Mouse (Mus musculus): ENCODE results near the gene Haus7. TPM values are rescaled to one million over a fixed set of nuclear protein-coding genes. Genes with fewer than 3 reads are reported as not detected.

Gene Haus7
- polyA plus RNA-seq (2017; shearing (Covaris generic)): 27.3 TPM

DNA sequence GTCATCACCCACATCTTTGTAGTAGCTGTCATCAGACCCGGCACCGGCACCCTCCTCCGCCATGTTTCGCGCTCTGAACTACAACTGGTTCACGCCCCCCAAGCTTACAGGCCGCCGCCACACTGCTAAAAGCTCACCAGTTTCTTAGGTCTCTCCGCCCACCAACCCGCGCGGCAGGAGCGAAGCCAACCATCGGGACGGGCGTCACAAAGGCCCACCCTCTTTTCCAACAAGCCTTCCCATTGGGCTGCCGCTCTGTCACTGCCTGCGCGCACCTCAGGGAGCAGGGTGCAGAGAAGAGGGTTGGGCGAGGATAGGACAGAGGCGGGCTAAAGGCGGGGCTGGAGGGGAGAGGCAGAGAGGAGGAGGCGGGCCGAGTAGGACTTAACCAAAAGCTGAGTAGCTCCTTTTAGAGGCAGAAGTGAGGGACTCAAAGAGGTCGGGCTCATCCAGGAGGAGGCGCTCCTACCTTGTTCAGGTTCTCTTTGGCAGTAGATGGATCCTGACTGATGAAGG, at the start of gene Haus7:
Haus7 (minus strand) TSS at position 168 of the 516 bp plus-strand sequence.

DNA sequence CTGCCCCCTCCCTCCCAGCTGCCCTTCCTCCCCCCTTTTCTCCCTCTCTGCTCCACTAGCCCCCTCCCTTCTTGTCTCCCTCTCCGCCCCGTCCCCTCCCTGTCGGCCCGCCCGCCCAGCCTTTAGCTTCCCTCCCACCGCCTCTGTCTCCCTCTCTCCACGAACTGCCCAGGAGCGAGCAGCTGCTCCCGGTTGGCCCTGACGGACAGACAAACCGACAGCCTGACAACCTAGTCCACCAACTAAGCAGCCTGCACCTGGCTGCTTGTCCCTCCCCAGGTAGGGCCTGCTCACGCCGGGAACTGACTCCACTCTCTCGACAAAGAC, 24.6 kb upstream of the Haus7 start, which contains the start of gene Bgn:
Bgn (plus strand) TSS at position 119 of the 327 bp plus-strand sequence.

DNA sequence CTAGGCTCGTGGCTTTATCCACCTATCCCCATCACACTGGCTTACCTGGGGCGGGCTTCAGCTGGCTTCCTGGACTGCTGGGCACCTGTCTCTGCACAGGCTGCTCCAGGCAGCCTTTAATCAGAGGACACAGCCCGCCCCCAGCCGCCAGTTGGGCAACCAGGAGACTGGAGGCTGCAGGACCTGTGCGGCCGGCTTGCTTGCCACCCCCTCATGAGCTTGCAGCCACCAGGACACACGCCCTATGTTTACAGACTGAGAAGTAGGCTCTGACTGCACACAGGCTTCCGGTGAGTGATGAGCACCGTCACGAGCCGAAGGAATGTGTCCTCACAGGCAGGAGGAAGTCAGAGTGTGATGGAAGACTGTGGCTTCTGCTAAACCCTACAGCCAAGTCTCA, 23.6 kb downstream of the Haus7 start, which contains the start of gene Trex2:
Trex2 (minus strand) TSS at position 93 of the 400 bp plus-strand sequence.

DNA sequence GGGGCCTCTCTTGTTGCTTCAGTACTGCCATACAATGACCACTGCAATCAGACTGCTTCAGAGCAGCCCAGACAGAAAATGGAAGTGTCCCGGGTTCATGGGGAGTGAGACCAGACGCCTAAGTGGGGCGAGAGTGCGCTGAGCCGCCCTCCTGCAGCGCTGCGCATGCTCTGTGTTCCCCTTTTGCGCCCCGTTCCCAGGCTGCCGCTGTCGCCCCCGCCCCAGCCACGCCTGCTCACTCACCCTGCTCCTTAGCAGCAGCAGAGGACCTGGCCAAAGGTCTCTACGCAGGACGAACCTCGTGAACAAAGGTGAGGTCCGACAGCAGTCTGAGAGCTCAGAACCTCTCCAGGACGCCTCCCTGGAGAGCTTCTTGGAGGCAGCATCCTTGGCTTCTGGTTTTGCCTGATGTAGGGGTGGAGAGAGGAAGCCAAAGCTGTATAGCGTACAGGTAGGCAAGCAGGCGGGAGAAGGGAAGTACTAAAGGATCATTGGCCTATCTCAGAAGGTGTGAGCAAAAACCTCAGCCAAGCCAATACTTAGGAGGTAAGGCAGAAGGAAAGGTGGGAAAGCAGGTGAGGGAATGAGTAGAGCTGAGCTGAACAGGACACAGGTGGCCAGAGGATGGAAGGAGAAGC, 47.8 kb downstream of the Haus7 start, which contains the start of gene Zfp92:
Zfp92 (plus strand) TSS at position 217 of the 638 bp plus-strand sequence.

DNA sequence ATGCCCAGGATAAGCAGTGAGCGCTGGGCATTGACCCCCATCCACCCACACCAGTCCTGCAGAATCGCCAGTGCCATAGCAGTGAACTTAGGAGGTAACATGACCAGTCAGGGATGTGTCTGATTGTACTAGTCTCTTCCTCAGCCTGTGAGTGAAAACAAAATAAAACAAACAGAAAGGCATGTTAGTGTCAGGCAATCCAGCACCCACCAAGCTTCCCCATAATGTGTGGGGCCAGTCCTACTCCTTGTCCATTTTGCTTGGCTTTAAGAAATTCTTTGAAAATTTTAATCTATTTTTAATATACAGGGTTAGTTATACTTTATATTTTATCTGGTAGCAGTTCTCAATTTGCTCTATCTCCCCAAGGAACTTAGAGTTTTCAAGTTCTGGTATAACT, 60.2 kb downstream of the Haus7 start, which contains the start of gene Gm18336:
Gm18336 (minus strand) TSS at position 101 of the 400 bp plus-strand sequence.

Other genes with a start within 250 kb of the Haus7 start
- gene Xlr4b, start 244.7 kb downstream of the Haus7 start, polyA plus RNA-seq (2017; shearing (Covaris generic)): 155 TPM
- 3.4 TPM for gene F8a, start 230.8 kb downstream of the Haus7 start, polyA plus RNA-seq (2017; shearing (Covaris generic))
- gene Xlr4c, start 215.9 kb downstream of the Haus7 start, polyA plus RNA-seq (2017; shearing (Covaris generic)): 74.5 TPM
- not detected for gene Xlr3c, start 193.7 kb downstream of the Haus7 start, polyA plus RNA-seq (2017; shearing (Covaris generic))
- 0.27 TPM for gene Xlr5a, start 166.1 kb downstream of the Haus7 start, polyA plus RNA-seq (2017; shearing (Covaris generic))
- gene Xlr5c, start 166.1 kb downstream of the Haus7 start, polyA plus RNA-seq (2017; shearing (Covaris generic)): not detected
- gene Gm45015, start 122.2 kb downstream of the Haus7 start, polyA plus RNA-seq (2017; shearing (Covaris generic)): not detected
- 25.4 TPM for gene Zfp275, start 116.4 kb downstream of the Haus7 start, polyA plus RNA-seq (2017; shearing (Covaris generic))
- gene Gm18336, start 60.3 kb downstream of the Haus7 start, polyA plus RNA-seq (2017; shearing (Covaris generic)): not detected
- 0.37 TPM for gene Zfp92, start 47.9 kb downstream of the Haus7 start, polyA plus RNA-seq (2017; shearing (Covaris generic))
- gene Trex2, start 23.7 kb downstream of the Haus7 start, polyA plus RNA-seq (2017; shearing (Covaris generic)): not detected
- gene Bgn, start 24.6 kb upstream of the Haus7 start, polyA plus RNA-seq (2017; shearing (Covaris generic)): not detected
- not detected for gene Atp2b3, start 44.0 kb upstream of the Haus7 start, polyA plus RNA-seq (2017; shearing (Covaris generic))
- gene Dusp9, start 180.4 kb upstream of the Haus7 start, polyA plus RNA-seq (2017; shearing (Covaris generic)): 0.49 TPM
- 3.0 TPM for gene Pnck, start 201.1 kb upstream of the Haus7 start, polyA plus RNA-seq (2017; shearing (Covaris generic))
- 0.63 TPM for gene Slc6a8, start 214.1 kb upstream of the Haus7 start, polyA plus RNA-seq (2017; shearing (Covaris generic))